Mouse (Mus musculus) small intestine, adult 2 months (tissue): Measurements from ENCODE around the gene Cacna2d1. TPM values are rescaled to one million over a fixed set of nuclear protein-coding genes. Genes with fewer than 3 reads are reported as not detected.

Source experiments
- H3K27ac ChIP-seq: fragments of 200-500 bp; 2 replicates; pipeline ENCODE4 v1.5.1; 2012; ENCODE audit warnings: low read depth, low read length, control low read depth, inconsistent platforms; ENCODE audit not compliant: insufficient read depth
- H3K27me3 ChIP-seq: fragments of 200-500 bp; 2 replicates; pipeline ENCODE4 v1.6.1; 2012; ENCODE audit warnings: mild to moderate bottlenecking, moderate library complexity, low read length, inconsistent platforms; ENCODE audit not compliant: control insufficient read depth, insufficient read depth
- H3K36me3 ChIP-seq: fragments of 200-500 bp; 2 replicates; pipeline ENCODE4 v1.6.1; 2012; ENCODE audit warnings: mild to moderate bottlenecking, low read length, control low read depth, inconsistent platforms; ENCODE audit not compliant: control insufficient read depth, insufficient read depth
- H3K4me1 ChIP-seq: fragments of 200-500 bp; 2 replicates; pipeline ENCODE4 v1.6.1; 2012; ENCODE audit warnings: low read length, inconsistent platforms, mixed read lengths; ENCODE audit not compliant: control insufficient read depth, insufficient read depth, insufficient read length
- H3K4me3 ChIP-seq: fragments of 200-500 bp; 2 replicates; pipeline ENCODE4 v1.5.1; 2012; ENCODE audit warnings: low read depth, mild to moderate bottlenecking, control low read depth, inconsistent platforms, low read length, moderate library complexity
- CTCF ChIP-seq: fragments of 200-500 bp; IDR thresholded peaks from 2 replicates; pipeline ENCODE4 v1.5.1; 2012; ENCODE audit warnings: low read depth, mild to moderate bottlenecking, control low read depth, inconsistent platforms, low read length, moderate library complexity, mixed read lengths; ENCODE audit not compliant: insufficient replicate concordance, insufficient read length; ENCODE audit errors: extremely low read depth
- POLR2A ChIP-seq: fragments of 200-500 bp; IDR thresholded peaks from 2 replicates; pipeline ENCODE4 v1.6.1; 2012; ENCODE audit warnings: low read depth, mild to moderate bottlenecking, control low read depth, inconsistent platforms, low read length, moderate library complexity
- WGBS: fragments of 180-500 bp; shearing (Covaris S2); methylation state at CpG from one replicate; pipeline ENCODE4 v1.1.7; 2018; 5-methylcytosine and 5-hydroxymethylcytosine counted together
- polyA plus RNA-seq: library from polyadenylated mRNA; depleted of rRNA; stranded (reverse); fragments of >200 nt; gene quantifications from 2 replicates; pipeline ENCODE4 v1.2.3, GENCODE M21; 2012

The Cacna2d1 gene
- polyA plus RNA-seq, 1 experiment: 0.65 TPM

DNA sequence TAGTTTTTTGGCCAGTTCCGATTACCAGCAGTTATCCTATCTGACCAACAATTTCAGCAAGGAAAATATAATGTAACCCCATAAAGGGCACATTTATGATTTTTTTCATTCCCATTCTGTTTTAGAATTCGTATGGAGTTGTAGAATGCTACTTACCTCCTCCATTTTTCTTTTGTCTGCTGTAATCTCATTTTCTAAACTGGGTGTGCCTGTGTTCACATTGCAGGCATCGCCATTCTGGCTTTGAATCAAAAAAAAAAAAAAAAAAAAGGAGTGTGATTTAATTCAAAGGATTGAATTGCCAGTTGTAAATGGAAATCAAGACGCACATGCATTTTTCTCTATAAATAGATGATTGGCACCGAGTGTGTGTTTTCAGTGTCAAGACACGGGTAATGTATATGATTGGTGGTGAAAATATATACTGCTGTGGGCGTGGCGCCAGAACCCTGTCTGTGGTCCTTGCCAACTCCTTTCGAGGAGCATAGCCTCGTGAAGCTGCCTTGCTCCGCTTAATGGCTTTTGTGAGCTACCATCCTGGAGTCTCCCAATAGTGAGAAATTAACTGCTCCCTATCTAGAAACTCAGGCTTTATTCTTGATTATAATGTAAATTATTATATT is 158.7 kb downstream of the Cacna2d1 start:
- TF ChIP-seq POLR2A (no peak), CTCF (no peak)
- H3K27me3 ChIP-seq: no peaks in the 10 kb centered on the region
- H3K27ac ChIP-seq: no peak overlapping the region
- WGBS: 82% methylated on average over 11 of the region's 11 CpGs
- H3K4me3 ChIP-seq: no peak overlapping the region
- H3K4me1 ChIP-seq: no peaks in the 10 kb centered on the region
- H3K36me3 ChIP-seq: no peaks in the 10 kb centered on the region

DNA sequence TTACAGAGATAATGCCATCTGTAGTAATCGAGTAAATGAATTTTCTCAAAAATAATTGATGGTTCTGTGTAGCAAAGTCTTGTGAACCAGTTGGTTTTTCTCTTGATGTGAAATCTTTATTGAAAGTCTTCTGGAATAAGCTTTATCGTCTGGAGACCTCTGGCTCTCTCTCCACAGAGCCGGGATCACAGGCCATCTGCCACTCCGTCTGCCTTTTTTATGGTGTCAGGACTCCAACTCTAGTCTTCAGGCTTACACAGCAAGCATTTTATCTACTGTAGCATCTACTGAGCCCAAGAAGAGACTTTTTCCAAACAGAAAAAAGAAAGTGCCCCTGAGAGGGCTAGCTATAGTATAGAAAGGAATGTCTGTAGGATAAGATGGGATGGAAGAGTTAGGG is 160.9 kb downstream of the Cacna2d1 start:
- Histone ChIP-seq H3K27ac (no peak overlapping the region), H3K4me3 (no peak overlapping the region), H3K36me3 (no peaks in the 10 kb centered on the region), H3K4me1 (no peaks in the 10 kb centered on the region), H3K27me3 (no peaks in the 10 kb centered on the region)
- TF ChIP-seq CTCF: no peak
- no peak for TF ChIP-seq POLR2A
- 67% methylated on average over 4 of the region's 4 CpGs for WGBS

DNA sequence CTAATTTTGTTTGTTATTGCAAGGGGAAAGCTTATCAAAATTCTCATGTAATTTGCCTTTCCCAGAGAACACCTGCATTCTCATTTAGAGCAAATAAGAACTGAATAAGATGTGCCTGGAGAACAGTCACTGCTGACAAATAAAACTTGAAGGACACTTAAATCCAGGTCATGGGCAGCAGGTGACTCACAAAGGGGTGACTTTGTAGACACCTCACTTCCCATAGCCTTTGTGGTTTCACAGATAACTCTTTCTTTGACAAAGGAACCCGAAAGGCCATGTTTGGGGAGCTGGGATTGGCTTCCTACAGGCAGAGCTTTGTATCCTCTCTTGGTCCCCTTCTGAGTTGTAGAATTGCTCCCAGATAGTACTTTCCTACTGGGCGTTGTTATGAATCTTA is 164.3 kb downstream of the Cacna2d1 start:
- no peaks in the 10 kb centered on the region for H3K4me1 ChIP-seq
- no peak overlapping the region for H3K27ac ChIP-seq
- TF ChIP-seq CTCF (no peak), POLR2A (no peak)
- no peak overlapping the region for H3K4me3 ChIP-seq
- no peaks in the 10 kb centered on the region for H3K27me3 ChIP-seq
- no peaks in the 10 kb centered on the region for H3K36me3 ChIP-seq
- WGBS: 74% methylated on average over 2 of the region's 2 CpGs

DNA sequence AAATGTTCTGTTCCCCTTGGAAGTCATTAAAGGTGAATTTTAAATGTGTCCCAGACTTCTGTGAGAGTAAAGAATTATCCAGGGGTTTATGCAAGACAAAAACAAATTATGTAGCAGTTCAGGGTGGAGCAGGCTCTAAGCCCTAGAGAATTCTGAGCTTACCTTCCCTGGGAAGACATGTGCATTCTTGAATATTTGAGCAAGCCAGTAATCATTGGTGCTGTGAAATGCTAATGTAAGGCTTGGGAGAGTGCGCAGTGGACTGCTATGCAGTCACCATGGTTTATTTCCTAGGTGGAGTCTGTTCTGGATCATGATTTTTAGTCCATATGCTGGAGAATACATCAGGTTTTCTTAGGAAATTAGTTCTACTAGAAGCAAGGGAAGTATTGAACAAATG is 167.3 kb downstream of the Cacna2d1 start:
- TF ChIP-seq POLR2A (no peak), CTCF (no peak)
- 95% methylated on average over 1 of the region's 1 CpGs for WGBS
- H3K4me1 ChIP-seq: no peaks in the 10 kb centered on the region

DNA sequence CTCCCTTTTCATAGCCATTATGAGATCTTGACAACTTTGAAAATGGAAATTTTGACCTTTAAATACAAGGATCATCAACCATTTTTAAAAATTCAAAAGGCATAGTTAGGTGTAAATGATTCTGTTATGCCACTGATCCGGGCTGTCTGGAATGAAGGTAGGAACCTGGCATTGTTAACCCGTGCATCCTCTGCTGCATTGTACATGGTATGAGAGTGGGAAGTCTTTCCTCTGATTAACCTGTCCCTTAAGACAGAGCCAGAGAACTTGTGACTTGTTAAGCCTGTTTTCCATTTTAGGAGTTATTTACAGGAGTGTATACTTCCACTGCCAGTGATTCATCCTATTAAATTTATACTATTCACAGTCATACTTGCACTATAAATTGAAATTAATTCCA is 171.2 kb downstream of the Cacna2d1 start:
- WGBS: 74% methylated on average over 2 of the region's 2 CpGs
- TF ChIP-seq CTCF (no peak), POLR2A (no peak)

More for the DNA sequence above, 167.3 kb downstream of the Cacna2d1 start:
- Histone ChIP-seq H3K36me3 (no peaks in the 10 kb centered on the region), H3K4me3 (no peak overlapping the region), H3K27me3 (no peaks in the 10 kb centered on the region), H3K27ac (no peak overlapping the region)

DNA sequence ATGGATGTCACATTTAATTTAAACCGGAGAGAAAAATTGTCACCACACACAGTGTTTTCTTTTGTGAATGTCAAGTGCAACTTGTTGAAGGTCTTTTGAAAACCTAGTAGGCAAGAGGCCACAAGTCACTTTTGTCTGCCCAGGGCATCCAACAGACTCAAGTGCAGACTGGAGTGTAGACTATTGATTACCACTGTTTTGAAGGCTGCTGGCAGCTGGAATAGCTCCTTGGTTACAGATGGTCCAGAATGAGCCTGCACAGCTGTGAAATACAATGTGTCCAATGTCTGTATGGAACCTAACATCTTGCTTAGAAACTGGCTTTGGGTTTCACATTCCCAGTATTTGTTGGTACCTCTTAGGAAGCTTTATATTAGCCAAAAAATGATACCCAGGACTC is 176.2 kb downstream of the Cacna2d1 start:
- no peaks in the 10 kb centered on the region for H3K27me3 ChIP-seq
- H3K27ac ChIP-seq: no peak overlapping the region
- WGBS: 88% methylated on average over 1 of the region's 1 CpGs
- H3K4me1 ChIP-seq: no peaks in the 10 kb centered on the region
- TF ChIP-seq CTCF: no peak
- TF ChIP-seq POLR2A: no peak
- H3K36me3 ChIP-seq: no peaks in the 10 kb centered on the region
- no peak overlapping the region for H3K4me3 ChIP-seq

More for the DNA sequence above, 171.2 kb downstream of the Cacna2d1 start:
- Histone ChIP-seq H3K27me3 (no peaks in the 10 kb centered on the region), H3K36me3 (no peaks in the 10 kb centered on the region), H3K4me3 (no peak overlapping the region), H3K27ac (no peak overlapping the region), H3K4me1 (no peaks in the 10 kb centered on the region)

DNA sequence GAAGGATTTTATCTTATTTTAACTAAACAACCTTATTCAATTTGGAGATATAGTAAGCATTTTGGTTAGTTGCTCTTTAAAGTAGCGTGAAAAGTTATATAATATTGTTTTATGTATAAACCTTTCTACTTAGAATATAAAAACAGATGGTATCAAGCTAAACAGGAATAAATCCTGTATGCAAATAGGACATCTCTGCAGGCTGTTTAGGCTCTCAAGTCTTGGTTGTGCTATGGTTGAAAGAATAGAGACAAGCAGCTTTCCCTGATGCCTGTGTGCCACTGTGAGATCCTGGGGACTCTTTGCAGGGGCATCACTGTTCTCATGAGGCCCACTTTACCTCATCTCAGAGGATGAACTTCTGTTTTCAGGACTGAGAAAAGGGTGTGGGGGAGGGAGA is 179.4 kb downstream of the Cacna2d1 start:
- H3K4me3 ChIP-seq: no peak overlapping the region
- no peaks in the 10 kb centered on the region for H3K4me1 ChIP-seq
- no peaks in the 10 kb centered on the region for H3K27me3 ChIP-seq
- H3K27ac ChIP-seq: no peak overlapping the region
- H3K36me3 ChIP-seq: no peaks in the 10 kb centered on the region
- 72% methylated on average over 1 of the region's 1 CpGs for WGBS
- no peak for TF ChIP-seq POLR2A
- TF ChIP-seq CTCF: no peak
